Mouse (Mus musculus) megakaryocyte progenitor cell, adult 5-6 weeks (primary cell): Measurements from ENCODE around the gene Cma1. TPM values are rescaled to one million over a fixed set of nuclear protein-coding genes. Genes with fewer than 3 reads are reported as not detected.

Source experiments
- ATAC-seq: replicated peaks from 2 replicates; pipeline ENCODE4 v1.8.0; 2016; ENCODE audit warnings: mild to moderate bottlenecking, moderate TSS enrichment, inconsistent platforms; ENCODE audit not compliant: poor library complexity
- total RNA-seq, 2 experiments: library from RNA; stranded (forward) in 1 of 2; stranded (reverse) in 1 of 2; fragments of 157-497, 149-512 nt in 1 of 2; fragments of 200-1000 nt in 1 of 2; gene quantifications; 2 replicates each; pipeline versions ENCODE4 v1.2.3 to v1.2.4; 2015 to 2017

Cma1 gene
- total RNA-seq, 2 experiments from 2014 or later: not detected

- ATAC-seq: no peak
Measured at GRCm38 (mm10) chr14:55897671-55898070, 46.8 kb downstream of the Cma1 start.

Other genes starting within 250 kb of the Cma1 start
- gene Tgm1, start 230.7 kb downstream of the Cma1 start, total RNA-seq (2015): 0.35 and 0.61 TPM in 2 replicates
- 0.20 and 1.1 TPM in 2 replicates for gene Tgm1, start 230.7 kb downstream of the Cma1 start, total RNA-seq (2017)
- 8.7 and 14.0 TPM in 2 replicates for gene Rabggta, start 222.4 kb downstream of the Cma1 start, total RNA-seq (2015)
- 12.6 and 14.0 TPM in 2 replicates for gene Rabggta, start 222.4 kb downstream of the Cma1 start, total RNA-seq (2017)
- gene Dhrs1, start 199.0 kb downstream of the Cma1 start, total RNA-seq (2015): 45.7 and 50.9 TPM in 2 replicates
- 11.5 and 30.2 TPM in 2 replicates for gene Dhrs1, start 199.0 kb downstream of the Cma1 start, total RNA-seq (2017)
- gene Nop9, start 199.0 kb downstream of the Cma1 start, total RNA-seq (2015): 25.6 and 26.5 TPM in 2 replicates
- gene Nop9, start 199.0 kb downstream of the Cma1 start, total RNA-seq (2017): 27.8 and 32.2 TPM in 2 replicates
- 0.20 and 0.77 TPM in 2 replicates for gene Cideb, start 186.2 kb downstream of the Cma1 start, total RNA-seq (2015)
- gene Cideb, start 186.2 kb downstream of the Cma1 start, total RNA-seq (2017): 0.51 TPM in 1 of 2 replicates, not detected in the other
- 0.39 and 0.44 TPM in 2 replicates for gene Ltb4r2, start 183.2 kb downstream of the Cma1 start, total RNA-seq (2015)
- 0.47 and 0.62 TPM in 2 replicates for gene Ltb4r2, start 183.2 kb downstream of the Cma1 start, total RNA-seq (2017)
- gene Ltb4r1, start 178.7 kb downstream of the Cma1 start, total RNA-seq (2015): 18.5 and 19.9 TPM in 2 replicates
- gene Ltb4r1, start 178.7 kb downstream of the Cma1 start, total RNA-seq (2017): 31.4 and 42.4 TPM in 2 replicates
- gene Adcy4, start 160.6 kb downstream of the Cma1 start, total RNA-seq (2015): 0.05 TPM in 1 of 2 replicates, not detected in the other
- gene Adcy4, start 160.6 kb downstream of the Cma1 start, total RNA-seq (2017): not detected in 2 replicates
- 116 and 152 TPM in 2 replicates for gene Ripk3, start 155.8 kb downstream of the Cma1 start, total RNA-seq (2015)
- gene Ripk3, start 155.8 kb downstream of the Cma1 start, total RNA-seq (2017): 25.3 and 49.9 TPM in 2 replicates
- not detected in 2 replicates for gene Nfatc4, start 121.5 kb downstream of the Cma1 start, total RNA-seq (2015)
- gene Nfatc4, start 121.5 kb downstream of the Cma1 start, total RNA-seq (2017): not detected in 2 replicates
- gene Nynrin, start 90.7 kb downstream of the Cma1 start, total RNA-seq (2015): 2.8 and 3.9 TPM in 2 replicates
- gene Nynrin, start 90.7 kb downstream of the Cma1 start, total RNA-seq (2017): 1.9 and 2.7 TPM in 2 replicates
- 0.17 TPM in 1 of 2 replicates, not detected in the other for gene Cbln3, start 60.3 kb downstream of the Cma1 start, total RNA-seq (2015)
- gene Cbln3, start 60.3 kb downstream of the Cma1 start, total RNA-seq (2017): 0.07 TPM in 1 of 2 replicates, not detected in the other
- 4.6 and 6.1 TPM in 2 replicates for gene Khnyn, start 59.7 kb downstream of the Cma1 start, total RNA-seq (2015)
- 14.3 and 15.3 TPM in 2 replicates for gene Khnyn, start 59.7 kb downstream of the Cma1 start, total RNA-seq (2017)
- 11.7 and 18.2 TPM in 2 replicates for gene Sdr39u1, start 44.4 kb downstream of the Cma1 start, total RNA-seq (2015)
- 4.2 and 6.9 TPM in 2 replicates for gene Sdr39u1, start 44.4 kb downstream of the Cma1 start, total RNA-seq (2017)
- gene Cma2, start 6.3 kb upstream of the Cma1 start, total RNA-seq (2015): not detected in 2 replicates
- gene Cma2, start 6.3 kb upstream of the Cma1 start, total RNA-seq (2017): not detected in 2 replicates
- not detected in 2 replicates for gene Mcpt1, start 73.3 kb upstream of the Cma1 start, total RNA-seq (2015)
- not detected in 2 replicates for gene Mcpt1, start 73.3 kb upstream of the Cma1 start, total RNA-seq (2017)
- not detected in 2 replicates for gene Mcpt9, start 85.8 kb upstream of the Cma1 start, total RNA-seq (2015)
- not detected in 2 replicates for gene Mcpt9, start 85.8 kb upstream of the Cma1 start, total RNA-seq (2017)
- not detected in 2 replicates for gene Mcpt2, start 97.4 kb upstream of the Cma1 start, total RNA-seq (2015)
- gene Mcpt2, start 97.4 kb upstream of the Cma1 start, total RNA-seq (2017): not detected in 2 replicates
- not detected in 2 replicates for gene Mcpt4, start 117.6 kb upstream of the Cma1 start, total RNA-seq (2015)
- not detected in 2 replicates for gene Mcpt4, start 117.6 kb upstream of the Cma1 start, total RNA-seq (2017)
- gene Mcpt8, start 140.6 kb upstream of the Cma1 start, total RNA-seq (2015): 83.3 and 112 TPM in 2 replicates
- 23.6 and 30.6 TPM in 2 replicates for gene Mcpt8, start 140.6 kb upstream of the Cma1 start, total RNA-seq (2017)
- gene Ctsg, start 157.9 kb upstream of the Cma1 start, total RNA-seq (2015): 4,330 and 4,812 TPM in 2 replicates
- 4,060 and 4,327 TPM in 2 replicates for gene Ctsg, start 157.9 kb upstream of the Cma1 start, total RNA-seq (2017)
- not detected in 2 replicates for gene Gzme, start 175.9 kb upstream of the Cma1 start, total RNA-seq (2015)
- gene Gzme, start 175.9 kb upstream of the Cma1 start, total RNA-seq (2017): not detected in 2 replicates
- 0.37 TPM in 1 of 2 replicates, not detected in the other for gene Gzmd, start 187.9 kb upstream of the Cma1 start, total RNA-seq (2015)
- gene Gzmd, start 187.9 kb upstream of the Cma1 start, total RNA-seq (2017): not detected in 2 replicates
- gene Gzmg, start 214.9 kb upstream of the Cma1 start, total RNA-seq (2015): not detected in 2 replicates
- not detected in 2 replicates for gene Gzmg, start 214.9 kb upstream of the Cma1 start, total RNA-seq (2017)
- gene Gzmn, start 229.9 kb upstream of the Cma1 start, total RNA-seq (2015): not detected in 2 replicates
- not detected in 2 replicates for gene Gzmn, start 229.9 kb upstream of the Cma1 start, total RNA-seq (2017)